Mouse (Mus musculus): ENCODE measurements at regions not wholly inside any gene's neighbourhood (a gene's known extent, or its start where the extent isn't known, plus 50 kb on each side); places are given as distances from the start of the nearest gene placed in this dataset.
A peak's percentile ranks its signal among the peaks of the same experiment; 100 is the strongest.

DNA sequence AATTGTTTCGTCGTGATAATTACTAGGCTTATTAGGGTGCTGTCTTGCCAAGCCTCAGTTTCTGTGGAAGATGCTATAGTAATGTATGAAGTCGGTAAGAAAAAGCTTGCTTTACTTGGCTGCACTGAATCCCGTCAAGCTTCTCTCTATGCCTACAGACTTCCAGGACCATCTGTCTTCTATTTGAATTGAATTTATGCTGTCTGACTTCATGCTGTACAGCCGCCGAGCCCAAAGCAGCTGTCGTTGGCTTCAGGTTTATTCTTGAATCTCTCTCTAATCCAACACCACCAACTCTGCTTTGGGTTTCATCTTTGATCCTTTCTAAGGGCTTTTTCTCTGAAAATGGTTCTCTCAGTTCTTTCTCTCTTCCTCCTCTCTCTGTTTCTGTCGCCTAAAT lies 227.4 kb upstream of the Cnr1 start:
- no peak for DNase-seq

DNA sequence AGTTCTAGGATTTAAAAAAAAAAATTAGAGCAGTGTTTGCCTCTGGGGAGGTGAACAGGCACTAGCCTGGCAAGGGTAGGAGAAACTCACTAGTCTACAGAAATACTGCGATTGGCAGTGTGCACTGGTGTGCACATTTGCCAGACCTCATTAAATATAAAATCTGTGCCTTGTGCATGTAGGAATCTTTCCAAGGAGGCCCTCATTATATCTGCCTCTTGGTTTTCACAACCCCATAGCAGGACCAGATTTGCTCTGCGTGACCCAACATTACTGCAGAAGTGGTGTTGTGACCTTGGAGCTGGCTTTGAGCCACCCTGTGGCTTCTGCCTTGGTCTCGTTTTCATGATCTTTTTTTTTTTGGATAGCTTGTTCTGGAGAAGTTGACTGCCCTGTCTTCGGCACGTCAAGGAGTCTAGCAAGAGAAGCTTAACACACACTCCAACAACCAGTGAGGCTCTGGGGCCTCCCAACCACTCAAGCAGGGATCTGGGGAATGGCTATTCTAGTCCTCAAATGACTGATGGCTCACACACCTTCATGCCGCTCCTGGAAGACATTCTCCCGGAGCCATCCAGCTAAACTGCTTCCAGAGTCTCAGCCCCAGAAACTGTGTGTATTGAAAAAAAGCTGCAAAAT lies 222.2 kb upstream of the Cnr1 start:
- no peak for DNase-seq

DNA sequence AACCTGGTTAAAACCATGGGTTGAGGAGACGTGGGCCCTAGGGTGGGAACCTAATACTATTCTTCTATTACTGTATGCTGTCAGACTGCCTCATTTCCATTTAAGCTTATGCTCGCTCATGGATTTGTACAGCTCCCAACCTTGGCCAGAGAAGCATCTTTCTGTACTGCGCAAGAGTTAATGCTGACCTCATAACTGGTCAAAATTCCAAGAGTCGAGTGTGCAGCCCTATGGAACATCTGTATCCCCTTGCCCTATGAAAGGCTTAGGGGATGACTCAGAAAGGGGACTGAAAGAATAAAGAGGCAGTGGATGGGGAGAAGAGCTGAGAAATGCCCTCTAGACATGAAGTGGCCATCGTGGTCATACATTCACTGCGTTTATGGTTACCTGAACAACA lies 218.7 kb upstream of the Cnr1 start:
- DNase-seq = no peak

DNA sequence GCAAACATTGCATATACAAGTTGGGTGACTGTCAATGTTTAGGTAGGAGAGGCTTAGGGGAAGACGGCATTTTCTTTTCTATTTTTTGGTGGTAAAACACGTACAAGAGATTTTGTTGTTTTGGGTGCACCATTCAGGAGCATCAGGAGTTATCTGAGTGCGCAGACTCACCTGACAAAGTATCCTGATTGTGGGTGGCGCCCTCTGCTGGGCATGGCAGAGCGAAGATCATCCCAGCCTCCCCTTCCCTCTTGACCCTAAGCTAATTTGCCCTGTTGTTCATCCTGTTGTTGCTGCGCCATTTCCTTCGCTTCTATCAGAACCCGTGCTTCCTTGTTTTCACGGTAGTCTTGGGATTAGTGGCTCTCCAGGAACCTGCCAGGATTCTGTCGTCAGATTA lies 217.6 kb upstream of the Cnr1 start:
- DNase-seq = no peak

DNA sequence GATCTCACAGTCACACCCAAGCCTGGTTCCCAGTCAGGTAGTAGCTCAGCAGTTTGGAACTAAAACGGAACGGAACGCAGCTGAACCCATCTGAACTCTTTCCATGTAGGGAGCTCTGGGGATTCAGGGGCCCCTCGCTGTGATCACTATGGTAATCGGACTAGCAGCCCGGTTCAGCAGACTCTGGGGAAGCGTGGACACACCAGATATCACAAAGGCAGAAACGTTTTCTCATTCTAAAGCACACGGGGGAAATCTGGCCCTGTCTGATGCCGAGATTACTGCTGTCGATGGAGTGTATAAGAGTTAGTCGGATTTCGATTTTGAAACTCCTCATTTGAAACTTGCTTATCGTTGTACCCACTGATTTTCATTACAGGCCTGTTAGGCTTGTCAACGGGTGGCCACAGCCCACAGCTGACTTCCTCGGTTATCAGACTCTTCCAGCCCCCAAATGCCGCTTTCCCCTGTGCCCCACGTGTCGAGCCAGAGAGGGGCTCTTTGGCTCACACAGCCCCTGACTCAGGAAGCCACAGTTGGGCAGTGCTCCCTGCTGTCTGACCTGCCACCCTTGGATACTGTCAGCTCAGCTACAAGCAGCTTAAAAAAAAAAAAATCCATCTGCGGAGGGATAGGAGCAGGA lies 207.8 kb upstream of the Cnr1 start:
- DNase-seq = no peak

DNA sequence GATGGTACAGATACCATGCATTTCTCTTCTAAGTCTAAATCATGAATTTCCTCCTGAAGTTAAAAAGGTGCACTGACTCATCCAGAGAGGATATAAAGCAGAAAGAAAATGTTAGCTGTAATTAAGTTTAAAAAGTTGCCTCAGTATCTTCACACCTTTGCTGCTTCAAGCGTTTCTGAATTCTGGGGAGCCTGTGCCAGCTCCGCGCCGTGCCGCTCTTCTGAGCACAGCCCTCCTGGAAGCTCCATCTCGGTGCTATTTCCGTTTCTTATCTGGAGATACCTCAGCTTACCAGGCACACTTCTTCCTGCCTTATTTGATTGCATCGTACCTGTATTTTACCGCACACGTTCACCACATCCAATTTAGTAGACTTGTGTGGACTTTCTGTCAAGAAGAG lies 203.4 kb upstream of the Cnr1 start:
- DNase-seq = no peak

GRCm38 (mm10) chr4:33721971-33722370 lies 202.4 kb upstream of the Cnr1 start:
- DNase-seq = no peak

- no peak for DNase-seq
These were observed 192.6 kb upstream of the Cnr1 start for GRCm38 (mm10) chr4:33731837-33732236.

DNA sequence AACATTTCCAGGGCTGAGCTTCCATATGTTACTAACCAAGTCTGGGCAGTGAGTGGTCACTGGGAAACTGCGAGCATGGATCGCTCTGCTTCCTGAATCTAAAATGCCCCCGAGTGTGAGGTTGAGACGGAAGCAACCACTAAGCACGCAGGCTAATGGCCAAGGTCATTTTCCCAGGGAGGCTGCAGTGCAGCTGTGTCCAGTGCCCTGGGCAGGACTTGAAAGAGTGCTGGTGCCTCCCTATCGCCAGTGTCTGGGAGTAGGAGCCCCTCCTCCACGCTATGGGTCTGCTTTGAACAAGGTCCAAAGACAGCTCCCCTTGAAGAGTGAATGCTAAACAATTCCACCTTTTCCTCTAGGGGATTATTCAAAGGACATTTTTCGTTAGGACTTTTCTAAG lies 189.5 kb upstream of the Cnr1 start:
- peak; percentile 15 to 18 for DNase-seq

GRCm38 (mm10) chr4:33735442-33735966 lies 188.9 kb upstream of the Cnr1 start:
- DNase-seq = no peak

DNA sequence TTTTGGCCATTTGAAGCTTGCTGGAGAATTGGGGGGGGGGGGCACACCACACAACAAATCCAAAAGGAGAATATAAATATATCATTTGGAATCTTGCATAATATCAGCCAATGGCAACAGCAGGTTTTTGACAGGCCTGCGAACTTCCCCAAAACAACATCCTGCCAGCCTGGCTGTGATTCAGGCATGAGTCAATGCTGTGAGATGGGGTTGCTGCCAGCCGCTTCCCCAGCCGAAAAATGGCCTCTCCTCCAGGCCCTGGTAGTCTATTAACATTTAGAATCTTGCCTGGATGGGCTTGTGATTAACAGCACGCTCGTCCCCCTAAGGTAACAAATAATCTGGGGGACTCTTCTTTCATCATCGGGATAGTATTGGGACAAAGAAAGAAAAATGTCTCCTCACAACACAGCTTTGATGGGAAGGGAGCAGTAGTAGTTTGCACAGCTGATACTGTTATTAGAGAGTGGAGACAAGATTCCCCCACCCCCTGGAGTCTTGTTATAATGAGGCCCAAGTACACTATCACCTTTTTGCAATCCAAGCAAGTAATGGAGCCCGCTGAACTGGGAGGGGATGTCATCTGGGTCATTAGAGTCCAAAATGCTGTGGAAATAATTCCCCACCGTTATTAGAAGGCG lies 188.2 kb upstream of the Cnr1 start:
- peak; percentile 42 to 50 for DNase-seq

- DNase-seq = no peak
These were observed 187.1 kb upstream of the Cnr1 start for GRCm38 (mm10) chr4:33737337-33737736.

- no peak for DNase-seq
These were observed 186.5 kb upstream of the Cnr1 start for GRCm38 (mm10) chr4:33737859-33738417.

DNA sequence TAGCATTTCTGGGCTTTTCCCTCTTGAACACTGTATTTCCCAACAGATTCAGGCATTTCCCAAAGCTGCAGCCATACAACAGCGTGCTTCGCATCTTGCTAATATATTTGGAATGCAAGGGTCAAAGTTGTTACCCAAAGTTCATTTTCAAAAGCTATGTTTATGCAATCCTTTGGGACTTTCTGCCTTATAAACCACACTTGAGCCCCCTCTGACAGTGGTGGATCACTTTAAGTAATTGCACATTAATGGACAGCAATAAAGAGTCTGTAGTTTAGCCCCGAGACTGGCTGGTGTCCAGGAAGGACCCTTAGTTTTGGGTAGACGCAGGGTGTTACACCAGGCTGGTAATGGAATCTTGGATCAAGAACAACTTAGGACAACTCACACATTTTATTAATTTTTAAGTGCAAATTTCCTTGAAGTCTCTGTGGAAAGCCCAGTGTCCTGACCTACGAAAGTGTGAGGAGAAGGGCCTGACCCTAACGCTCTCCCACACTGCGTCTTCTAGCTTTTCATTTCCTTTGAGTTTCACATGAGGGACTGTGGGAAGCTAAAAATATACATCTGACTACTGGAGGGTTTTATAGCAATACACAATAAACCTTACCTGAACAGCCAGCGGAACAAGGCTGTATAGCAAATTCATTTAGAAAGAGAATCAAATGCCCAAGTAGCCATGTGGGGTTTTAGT lies 185.0 kb upstream of the Cnr1 start:
- no peak for DNase-seq

- DNase-seq = no peak
These were observed 183.4 kb upstream of the Cnr1 start for GRCm38 (mm10) chr4:33740982-33741381.

GRCm38 (mm10) chr4:33745180-33745579 lies 179.2 kb upstream of the Cnr1 start:
- DNase-seq = no peak

DNA sequence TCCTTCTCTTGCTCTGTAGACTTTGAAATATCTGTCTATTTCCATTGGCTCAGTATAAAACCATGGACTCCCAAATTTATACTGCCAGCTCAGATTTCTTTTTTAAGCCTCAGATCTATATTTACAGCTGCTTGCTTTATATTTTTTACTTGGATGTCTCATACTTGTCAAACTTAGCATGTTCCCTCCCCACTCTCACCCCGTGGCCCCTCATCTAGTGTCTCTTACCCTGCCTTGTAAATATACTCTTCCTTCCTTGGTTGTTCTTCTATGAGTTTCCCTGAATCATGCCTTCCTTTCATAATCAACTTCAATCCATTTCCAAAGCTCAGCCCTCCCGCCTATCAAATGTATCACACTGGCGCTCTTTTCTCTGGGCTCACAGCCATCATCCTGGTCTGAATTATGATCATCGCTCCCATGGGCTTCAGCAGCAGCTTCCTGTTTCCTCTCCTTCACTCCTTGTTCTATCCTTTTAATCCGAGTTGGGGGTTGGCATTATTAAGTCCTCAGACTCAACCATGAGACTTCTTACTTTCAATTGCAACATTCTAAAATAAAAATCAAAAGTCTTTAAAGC lies 177.0 kb upstream of the Cnr1 start:
- DNase-seq = peak; percentile 30 to 42

GRCm38 (mm10) chr4:33767721-33768120 lies 156.7 kb upstream of the Cnr1 start:
- DNase-seq = no peak

DNA sequence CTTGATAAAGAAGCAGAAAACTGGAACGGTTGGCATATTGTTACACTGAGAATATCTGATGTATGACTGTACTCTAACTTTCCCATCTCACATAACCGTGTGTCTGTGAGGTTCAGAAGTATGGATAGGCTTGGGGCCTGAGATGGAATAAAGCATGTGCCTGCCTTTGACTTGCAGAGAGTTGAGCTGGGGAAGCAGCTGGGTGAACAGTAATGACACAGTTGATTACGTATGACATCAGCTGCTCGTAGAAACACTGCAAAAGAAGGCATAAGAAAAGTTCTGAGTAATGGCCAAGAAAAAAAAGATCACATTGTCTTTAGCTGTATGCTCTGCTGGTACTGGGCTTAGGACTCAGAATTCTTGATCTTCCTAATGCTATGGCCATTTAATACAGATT lies 138.4 kb upstream of the Cnr1 start:
- DNase-seq = no peak

- no peak for DNase-seq
These were observed 137.4 kb upstream of the Cnr1 start for GRCm38 (mm10) chr4:33786958-33787357.

- DNase-seq = no peak
These were observed 131.0 kb upstream of the Cnr1 start for GRCm38 (mm10) chr4:33793398-33793797.

- no peak for DNase-seq
These were observed 128.9 kb upstream of the Cnr1 start for GRCm38 (mm10) chr4:33795461-33795860.

Measured in heart, adult 18-20 months (tissue).